Mouse (Mus musculus): ENCODE data around the gene Sirt2. TPM values are rescaled to one million over a fixed set of nuclear protein-coding genes. Genes with fewer than 3 reads are reported as not detected.
A peak's percentile ranks its signal among the peaks of the same experiment; 100 is the strongest.

The Sirt2 gene
- 10 to 100 TPM; 85.1 to 87.0 TPM for total RNA-seq (2021)

DNA sequence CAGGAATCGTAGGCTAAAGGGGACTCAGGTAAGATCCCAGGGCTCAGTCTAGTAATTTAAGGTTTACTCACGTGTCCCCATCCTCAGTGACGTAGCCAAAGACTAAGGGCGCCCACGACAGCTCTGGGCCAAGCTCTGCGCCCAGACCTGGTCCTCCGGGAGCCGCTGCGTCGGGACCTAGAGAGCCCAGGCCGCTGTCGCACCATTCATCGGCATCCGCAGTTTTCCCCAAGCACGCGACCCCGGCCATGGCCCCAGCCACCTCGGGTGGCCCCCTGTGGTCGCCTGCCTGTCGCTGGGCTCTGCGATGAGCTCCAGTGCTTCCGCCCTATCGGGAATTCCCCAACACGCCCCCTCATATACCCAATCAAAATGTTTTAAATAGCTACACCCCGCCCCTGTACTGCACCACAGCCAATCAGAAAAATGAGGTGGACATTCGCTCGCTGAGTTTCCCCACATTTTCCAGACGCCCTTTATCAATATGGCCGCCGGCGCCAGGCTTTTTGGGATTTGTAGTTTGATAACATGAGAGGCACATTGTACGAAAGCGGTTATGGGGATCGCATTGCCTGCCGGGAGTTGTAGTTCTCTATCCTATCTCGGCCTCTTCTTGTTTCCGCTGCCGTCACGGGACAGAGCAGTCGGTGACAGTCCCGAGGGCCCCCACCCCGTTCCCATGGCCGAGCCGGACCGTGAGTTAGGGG, at the start of gene Sirt2:
Gene Sirt2 (plus strand): TSS at position 563 of the 707 bp plus-strand sequence.
- intact Hi-C loops (cut with DNase I), result loop anchor here (10.0 kb wide), 2 partner anchors 408 to 468 kb away; partner anchors contain the start of genes Ggn, Kcnk6, Spred3 and Yif1b
- DNase-seq, result peak; percentile 93 to 94

- intact Hi-C loops (cut with DNase I), result no loop called here
- no peak for DNase-seq
Measured at GRCm38 (mm10) chr7:28717726-28718125, 48.8 kb upstream of the Sirt2 start.

GRCm38 (mm10) chr7:28719159-28719558, 47.4 kb upstream of the Sirt2 start:
- no peak for DNase-seq
- intact Hi-C loops (cut with DNase I), result no loop called here

DNA sequence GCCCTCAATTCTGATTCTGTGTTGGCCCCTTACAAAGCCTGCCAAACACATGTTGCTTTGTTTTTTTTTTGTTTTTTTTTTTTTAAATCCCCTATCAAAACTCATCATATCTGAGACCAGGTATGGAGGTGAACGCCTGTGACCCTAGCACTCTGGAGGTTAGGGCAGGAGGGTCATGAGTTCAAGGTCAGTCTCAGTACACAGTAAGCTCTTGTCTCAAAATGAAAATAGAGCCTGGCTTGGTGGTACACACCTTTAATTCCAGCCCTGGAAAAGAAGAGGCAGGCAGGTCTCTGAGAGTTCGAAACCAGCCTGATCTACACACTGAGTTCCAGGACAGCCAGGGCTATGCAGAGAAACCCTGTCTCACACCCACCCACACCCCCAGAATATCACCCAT, 46.9 kb upstream of the Sirt2 start:
- intact Hi-C loops (cut with DNase I), result loop anchor here (10.0 kb wide), 1 partner anchor 115 kb away; no protein-coding TSS in a partner anchor
- no peak for DNase-seq

GRCm38 (mm10) chr7:28720753-28721537, 45.6 kb upstream of the Sirt2 start:
- intact Hi-C loops (cut with DNase I), result loop anchor here (10.0 kb wide), 1 partner anchor 116 kb away; no protein-coding TSS in a partner anchor
- DNase-seq, result no peak

DNA sequence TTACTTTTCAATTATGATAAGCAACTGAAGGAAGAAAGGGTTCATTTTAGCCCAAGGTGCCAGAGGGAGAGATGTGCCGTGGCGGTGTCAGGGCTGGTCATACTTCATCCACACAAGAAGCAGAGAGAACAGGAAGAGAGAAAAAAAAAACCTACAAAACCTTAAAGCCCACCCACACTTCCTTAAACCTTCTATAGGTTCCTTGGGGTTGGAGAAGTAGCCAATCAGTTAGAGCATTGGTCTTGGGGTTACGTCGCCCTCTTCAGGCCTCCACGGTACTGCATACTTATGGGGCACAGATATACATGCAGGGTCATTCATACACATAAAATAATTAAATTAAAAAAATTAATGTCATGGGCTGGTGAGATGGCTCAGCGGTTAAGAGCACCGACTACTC, 44.5 kb upstream of the Sirt2 start:
- intact Hi-C loops (cut with DNase I), result loop anchor here (10.0 kb wide), 1 partner anchor 117 kb away; no protein-coding TSS in a partner anchor
- no peak for DNase-seq

- no peak for DNase-seq
- intact Hi-C loops (cut with DNase I), result loop anchor here (5.0 to 10.0 kb wide), 4 partner anchors 47 to 277 kb away; no protein-coding TSS in a partner anchor
Measured at GRCm38 (mm10) chr7:28724613-28725012, 41.9 kb upstream of the Sirt2 start.

GRCm38 (mm10) chr7:28726600-28726999, 39.9 kb upstream of the Sirt2 start:
- DNase-seq, result peak; percentile 57 to 65
- intact Hi-C loops (cut with DNase I), result loop anchor here (5.0 to 10.0 kb wide), 4 partner anchors 49 to 279 kb away; no protein-coding TSS in a partner anchor

DNA sequence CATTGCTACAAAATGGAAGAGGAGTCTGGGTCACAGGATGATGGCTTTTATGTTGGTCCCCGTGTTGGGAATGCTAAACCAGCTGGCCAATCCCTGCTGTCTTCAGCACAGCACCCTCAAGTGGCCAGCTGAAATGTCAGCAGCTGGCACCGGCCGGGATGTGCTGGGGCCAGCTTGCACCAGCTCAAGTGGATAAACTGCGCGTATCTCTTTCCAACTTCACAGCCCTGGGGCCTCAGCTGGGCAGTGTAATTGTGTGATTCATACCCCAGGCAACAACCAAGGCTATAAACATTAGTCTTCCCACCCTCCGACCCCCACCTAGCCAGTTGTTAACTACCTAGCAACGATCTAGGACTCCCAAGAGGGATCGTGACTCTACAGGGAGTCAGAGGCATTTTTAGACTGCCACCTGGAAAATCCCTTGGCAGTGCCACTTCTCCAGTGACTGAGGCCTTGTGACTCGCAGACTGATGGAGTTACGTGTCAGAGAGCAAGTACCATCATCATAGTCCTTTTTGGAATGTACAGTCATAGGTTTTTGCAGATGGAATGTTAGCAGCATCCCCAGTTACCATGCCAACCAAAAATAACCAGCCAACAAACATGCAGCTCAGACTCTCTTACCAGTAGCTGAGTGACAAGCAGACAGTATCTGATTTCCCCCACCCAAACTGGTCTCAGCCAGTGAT, 38.7 kb upstream of the Sirt2 start:
- intact Hi-C loops (cut with DNase I), result loop anchor here (5.0 to 10.0 kb wide), 4 partner anchors 50 to 280 kb away; no protein-coding TSS in a partner anchor
- no peak for DNase-seq

DNA sequence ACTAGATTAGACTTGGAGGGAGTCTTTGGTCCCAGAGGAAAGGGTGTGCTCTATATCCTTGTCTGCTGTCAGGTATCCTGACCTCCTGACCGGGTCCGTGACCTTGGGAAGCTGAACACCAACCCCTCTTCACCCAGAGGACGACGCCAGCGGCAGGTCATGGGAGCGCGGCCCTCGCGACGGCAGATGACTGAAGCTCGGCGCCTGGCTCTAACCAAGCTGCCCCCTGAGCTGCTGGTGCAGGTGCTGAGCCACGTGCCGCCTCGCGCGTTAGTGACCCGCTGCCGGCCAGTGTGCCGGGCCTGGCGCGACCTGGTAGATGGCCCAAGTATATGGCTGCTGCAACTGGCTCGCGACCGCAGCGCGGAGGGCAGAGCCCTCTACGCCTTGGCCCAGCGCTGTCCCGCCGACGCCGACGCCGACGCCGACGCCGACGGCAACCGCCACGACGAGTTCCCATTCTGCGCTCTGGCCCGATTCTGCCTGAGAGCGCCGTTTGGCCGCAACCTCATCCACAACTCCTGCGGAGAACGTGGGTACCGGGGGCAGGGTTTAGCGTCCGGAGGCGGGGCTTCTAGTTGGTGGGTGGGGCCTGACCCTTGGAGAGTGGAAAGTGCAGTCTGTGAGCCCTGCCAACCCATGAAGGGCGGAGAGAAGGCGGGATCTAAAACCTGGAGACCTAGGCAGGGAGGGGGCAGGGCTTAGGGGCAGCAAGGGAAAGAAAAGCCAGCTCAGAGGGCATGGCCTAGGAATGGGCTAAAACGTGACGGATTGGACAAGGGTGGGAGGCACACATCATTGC, 34.0 kb upstream of the Sirt2 start:
- intact Hi-C loops (cut with DNase I), result no loop called here
- peak; percentile 63 to 70 for DNase-seq

DNA sequence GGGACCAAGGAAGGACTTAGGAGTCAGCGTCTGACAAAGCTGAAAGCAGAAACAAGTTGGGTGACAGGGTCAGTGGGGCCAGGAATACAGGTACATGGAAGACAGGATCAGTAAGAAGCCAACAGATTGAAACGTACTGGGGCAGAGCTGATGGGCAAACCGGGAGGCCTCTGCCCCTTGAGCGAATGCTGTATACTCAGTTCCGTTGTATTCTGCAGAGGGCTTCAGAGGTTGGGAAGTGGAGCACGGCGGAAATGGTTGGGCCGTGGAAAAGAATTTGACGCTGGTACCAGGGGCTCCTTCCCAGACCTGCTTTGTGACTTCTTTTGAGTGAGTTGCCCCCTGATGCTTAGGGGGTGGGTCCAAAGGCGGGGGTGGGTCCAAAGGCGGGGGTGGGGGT, 33.3 kb upstream of the Sirt2 start:
- no peak for DNase-seq
- intact Hi-C loops (cut with DNase I), result no loop called here

DNA sequence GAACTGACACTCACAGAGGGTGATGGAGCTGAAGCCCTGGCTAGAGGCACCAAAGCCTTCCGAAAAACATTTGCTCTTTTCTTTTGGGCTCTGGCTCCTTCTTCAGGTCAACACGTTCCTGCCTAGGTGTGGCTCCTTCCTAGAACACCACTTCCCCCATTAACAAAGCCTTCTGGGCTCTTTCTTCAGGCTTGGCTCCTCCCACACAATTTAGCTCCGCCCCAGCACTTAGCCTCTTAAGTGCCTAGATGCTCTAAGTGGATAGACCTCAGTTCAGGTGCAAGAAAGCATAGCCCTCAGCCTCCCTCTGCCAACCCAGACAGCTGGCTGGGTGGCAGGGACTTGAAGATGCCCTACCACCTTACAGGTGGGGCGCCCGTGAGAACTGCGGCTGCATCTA, 30.8 kb upstream of the Sirt2 start:
- no peak for DNase-seq
- intact Hi-C loops (cut with DNase I), result no loop called here

GRCm38 (mm10) chr7:28739829-28740228, 26.7 kb upstream of the Sirt2 start:
- intact Hi-C loops (cut with DNase I), result loop anchor here (10.0 kb wide), 1 partner anchor 565 kb away; the partner anchor contains the start of gene Dpf1
- no peak for DNase-seq

DNA sequence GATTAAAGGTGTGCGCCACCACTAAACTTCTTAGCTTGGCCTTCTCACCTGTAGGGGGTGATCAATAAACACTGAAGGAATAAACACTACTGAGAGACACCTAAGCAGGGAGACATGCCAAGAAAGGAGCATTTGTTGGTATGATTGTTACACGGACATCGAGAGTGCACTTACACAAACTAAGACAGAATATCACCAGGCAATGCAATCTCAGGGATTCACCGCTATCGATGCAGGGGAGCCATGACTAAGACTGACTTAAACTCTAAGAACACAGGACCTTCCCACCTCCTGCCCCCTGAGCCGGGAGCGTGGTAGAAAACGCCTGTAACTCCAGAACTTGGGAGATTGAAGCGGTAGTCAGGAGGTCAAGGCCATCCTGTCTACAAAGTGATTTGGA, 25.6 kb upstream of the Sirt2 start:
- intact Hi-C loops (cut with DNase I), result loop anchor here (10.0 kb wide), 1 partner anchor 564 kb away; the partner anchor contains the start of gene Dpf1
- DNase-seq, result no peak

DNA sequence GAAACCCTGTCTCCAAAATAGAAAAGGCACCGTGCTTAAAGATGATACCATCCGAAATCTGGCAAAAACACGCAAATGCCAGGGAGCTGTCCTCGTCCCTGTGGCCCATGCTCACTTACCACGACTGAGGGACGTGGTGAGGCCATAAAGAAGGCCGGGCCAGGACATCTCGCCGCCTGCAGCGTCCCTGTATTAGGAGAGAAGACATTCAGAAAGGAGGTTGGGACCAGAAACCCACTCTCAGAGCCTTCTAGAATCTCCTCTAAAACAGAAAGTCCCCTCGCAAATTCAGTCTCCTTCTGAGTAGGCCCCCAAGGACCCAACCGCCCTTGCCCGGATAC, 25.2 kb upstream of the Sirt2 start:
- DNase-seq, result no peak
- intact Hi-C loops (cut with DNase I), result loop anchor here (10.0 kb wide), 1 partner anchor 563 kb away; the partner anchor contains the start of gene Dpf1

GRCm38 (mm10) chr7:28741709-28742438, 24.7 kb upstream of the Sirt2 start, which contains the start of the genes Mrps12 and Sars2:
Mrps12 (minus strand) TSS chr7:28741820.
Sars2 (plus strand) TSS chr7:28741992.
- DNase-seq, result peak; percentile 95 to 99
- intact Hi-C loops (cut with DNase I), result loop anchor here (1.0 to 10.0 kb wide), 2 partner anchors 125 to 563 kb away; partner anchors contain the start of gene Dpf1

GRCm38 (mm10) chr7:28749935-28750334, 16.6 kb upstream of the Sirt2 start:
- intact Hi-C loops (cut with DNase I), result loop anchor here (10.0 kb wide), 1 partner anchor 555 kb away; the partner anchor contains the start of gene Dpf1
- no peak for DNase-seq

GRCm38 (mm10) chr7:28756079-28756478, 10.5 kb upstream of the Sirt2 start, which contains the start of gene Ccer2:
Ccer2 (plus strand) TSS chr7:28756174.
- DNase-seq, result no peak
- intact Hi-C loops (cut with DNase I), result no loop called here

GRCm38 (mm10) chr7:28758623-28759022, 7.9 kb upstream of the Sirt2 start:
- DNase-seq, result no peak
- intact Hi-C loops (cut with DNase I), result no loop called here
